Comparison of ENCODE assay signal across 9 mouse cellular contexts in genomic region chr19:3388629-3389057, GRCm38 (mm10). TPM values are rescaled to one million over a fixed set of nuclear protein-coding genes. Genes with fewer than 3 reads are reported as not detected.
A peak's percentile ranks its signal among the peaks of the same experiment; 100 is the strongest.
DNase-seq lines count a peak whose midpoint lies in the region; ATAC-seq and TF ChIP-seq lines count a peak whose summit lies in the region.
"Had no signal": no experiment of that assay in that cellular context is flagged by ENCODE, and none has a peak within 500 bp of the region (broad histone marks: within the 10 kb centered on the region; RNA-seq: fewer than 3 reads in every experiment).

Gene Tesmin, plus strand, starts transcription at chr19:3388857.

- H3K4me2 ChIP-seq in hindbrain, embryonic 11.5 days (replicated peaks; ENCODE audit: low read depth, low read length), result peak within 1 kb of the TSS; percentile 72
- peak within 1 kb of the TSS; percentile 97 for H3K4me2 ChIP-seq in lung, embryonic 16.5 days (ENCODE audit: low read depth, low read length)

- in situ Hi-C loops in Patski (cut with MboI; ENCODE audit: low pct_unique_long_range_greater_than_20kb), result no loop called here

- H3K27me3 ChIP-seq in Patski, result no peaks in the 10 kb centered on the region
- H3K27me3 ChIP-seq in hindbrain, embryonic 11.5 days (ENCODE audit: control insufficient read depth, insufficient read depth, low read length), result no peaks in the 10 kb centered on the region
- H3K27me3 ChIP-seq in lung, embryonic 16.5 days (ENCODE audit: control insufficient read depth, insufficient read depth, low read depth, low read length), result no peaks in the 10 kb centered on the region

- POLR2A ChIA-PET in Patski (lab: Charles Lee), result no interaction called here

- CTCF ChIA-PET in Patski (lab: Charles Lee), result interaction anchor here (0.8 to 5.9 kb wide), 16 partner anchors 9 to 102 kb away, joined by 3 to 43 read pairs (median 5); no protein-coding TSS in a partner anchor

- no peaks in the 10 kb centered on the region for H3K9me3 ChIP-seq in hindbrain, embryonic 11.5 days (ENCODE audit: control insufficient read depth, low read length)
- H3K9me3 ChIP-seq in lung, embryonic 16.5 days (ENCODE audit: control insufficient read depth, low read length), result peaks cover 4% of the 10 kb centered on the region; the same call in 1 of the 2 replicates

- peak; percentile 56 for DNase-seq in Patski (ENCODE audit: low read depth, low spot score)
- DNase-seq in cerebellum, postnatal 14 days, result peak; percentile 79 to 95
- peak; percentile 89 to 93 for DNase-seq in frontal cortex, postnatal 10 days (ENCODE audit: low spot score in 2 of 2)
- DNase-seq in hindbrain, embryonic 11.5 days (ENCODE audit: low spot score), result peak; percentile 87
- DNase-seq in layer of hippocampus, postnatal 10 days (ENCODE audit: low spot score in 2 of 2), result peak; percentile 92 to 94
- peak; percentile 54 for DNase-seq in ovary, postnatal 10 days (ENCODE audit: low spot score)
- DNase-seq in thymus, postnatal 0 days (ENCODE audit: low spot score), result peak; percentile 84

- no peak for TF ChIP-seq CTCF in Patski (IDR thresholded peaks at IDR 0.05)

- 2% methylated on average over 32 of the region's 33 CpGs for WGBS in hindbrain, embryonic 11.5 days
- 2% methylated on average over 24 of the region's 33 CpGs for whole genome bisulfite sequencing in lung, embryonic 16.5 days

- peak within 1 kb of the TSS; percentile 34 for H3K4me3 ChIP-seq in hindbrain, embryonic 11.5 days (ENCODE audit: low read depth, low read length)
- H3K4me3 ChIP-seq in lung, embryonic 16.5 days (ENCODE audit: low read length), result peak within 1 kb of the TSS; percentile 54
- H3K4me3 ChIP-seq: myocyte had no signal

- no peak within 1 kb of the TSS for H3K27ac ChIP-seq in hindbrain, embryonic 11.5 days (ENCODE audit: low read depth, low read length)
- H3K27ac ChIP-seq in lung, embryonic 16.5 days (ENCODE audit: low read length), result no peak within 1 kb of the TSS

- ATAC-seq in Patski, result peak; percentile 82
- peak; percentile 82 for ATAC-seq in hindbrain, embryonic 11.5 days (ENCODE audit: low FRiP score)
- peak; percentile 87 for ATAC-seq in lung, embryonic 16.5 days (ENCODE audit: low read depth)

- H3K9ac ChIP-seq in hindbrain, embryonic 11.5 days (ENCODE audit: low read depth, low read length), result peak within 1 kb of the TSS; percentile 54
- H3K9ac ChIP-seq in lung, embryonic 16.5 days (ENCODE audit: low read length), result peak within 1 kb of the TSS; percentile 68

- no peaks in the 10 kb centered on the region for H3K36me3 ChIP-seq in hindbrain, embryonic 11.5 days (ENCODE audit: control insufficient read depth, insufficient read depth, low read length)
- H3K36me3 ChIP-seq in lung, embryonic 16.5 days (ENCODE audit: control insufficient read depth, insufficient read depth, low read length), result 0 out of 2 replicates have a peak, but pooled peaks cover 6% of the 10 kb centered on the region

- H3K4me1 ChIP-seq in hindbrain, embryonic 11.5 days (replicated peaks; ENCODE audit: control insufficient read depth, insufficient read depth, low read length), result no peaks in the 10 kb centered on the region
- peaks cover 6% of the 10 kb centered on the region for H3K4me1 ChIP-seq in lung, embryonic 16.5 days (replicated peaks; ENCODE audit: control insufficient read depth, insufficient read depth, low read length)

RNA-seq across cellular contexts. Expression of gene Tesmin, which starts in this region (rescaled TPM):
- 0.64 TPM for polyA plus RNA-seq in Patski (2021)
- polyA plus RNA-seq in hindbrain, embryonic 11.5 days (2014; fragmentation: Nextera tagmentation; extraction: Ambion mirVana), result 0.36 and 0.38 TPM in 2 replicates
- total RNA-seq in layer of hippocampus, postnatal 10 days (2021), result under 1 TPM; 0.41 to 0.69 TPM
- polyA plus RNA-seq in lung, embryonic 16.5 days (2015; fragmentation: Nextera tagmentation; extraction: Ambion mirVana), result 0.40 and 0.51 TPM in 2 replicates
- polyA plus RNA-seq in thymus, postnatal 0 days (2015; fragmentation: Nextera tagmentation; extraction: Ambion mirVana), result 1.5 and 1.6 TPM in 2 replicates

Comparison
In these comparisons a context has a peak if more than half of its experiments do, and no peak if none do; other contexts are left out.
1. Peak in DNase-seq and ATAC-seq in Patski; RNA of the gene not detected or under 1 TPM.
2. Peak in DNase-seq, ATAC-seq, H3K4me3 ChIP-seq, H3K9ac ChIP-seq and H3K4me2 ChIP-seq in hindbrain, embryonic 11.5 days; RNA of the gene not detected or under 1 TPM.
3. Peak in DNase-seq in layer of hippocampus, postnatal 10 days; RNA of the gene not detected or under 1 TPM.
4. Peak in ATAC-seq, H3K4me3 ChIP-seq, H3K9ac ChIP-seq and H3K4me2 ChIP-seq in lung, embryonic 16.5 days; RNA of the gene not detected or under 1 TPM.